Mouse (Mus musculus): ENCODE data around the gene Cyp4v3.

DNA sequence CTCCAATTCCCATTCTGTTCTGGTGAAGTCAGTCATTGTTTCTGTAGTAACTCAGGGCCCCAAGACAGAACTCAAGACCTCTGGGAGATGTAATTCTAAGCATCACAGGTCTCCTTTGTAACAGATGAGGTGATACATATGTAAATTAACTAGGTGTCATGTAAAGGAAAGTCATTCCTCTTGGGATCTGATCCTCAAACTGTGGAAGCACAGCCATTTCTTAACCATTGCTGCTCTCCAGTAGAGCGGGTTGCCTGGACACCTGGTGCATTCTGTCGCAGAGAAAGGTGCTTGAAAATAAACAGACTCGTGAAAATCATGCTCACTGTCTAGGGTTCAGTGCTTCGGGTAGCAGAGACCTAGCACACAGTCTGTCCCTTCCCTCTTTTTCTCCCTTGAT is 47.6 kb upstream of the Cyp4v3 start:
- TF ChIP-seq CTCF (conservative IDR thresholded peaks at IDR 0.05; ENCODE audit: insufficient read depth, insufficient read length, low read depth, low read length) (no peak), POLR2A (IDR thresholded peaks at IDR 0.05; ENCODE audit: low read depth, low read length) (no peak)

All from kidney, adult 2 months (tissue).